Mouse (Mus musculus) bone marrow, adult 2 months (tissue): ENCODE data around the gene AF067063.

Experiments
- CTCF ChIP-seq: fragments of 200-500 bp; IDR thresholded peaks from 2 replicates; pipeline ENCODE4 v1.5.1; 2011; ENCODE audit warnings: low read length, control low read depth; ENCODE audit not compliant: control insufficient read depth, insufficient read depth
- POLR2A ChIP-seq: fragments of 200-500 bp; IDR thresholded peaks from 2 replicates; pipeline ENCODE4 v1.6.1; 2011; ENCODE audit warnings: low read depth, mild to moderate bottlenecking, control low read depth, low read length, borderline replicate concordance; ENCODE audit not compliant: control insufficient read depth

DNA sequence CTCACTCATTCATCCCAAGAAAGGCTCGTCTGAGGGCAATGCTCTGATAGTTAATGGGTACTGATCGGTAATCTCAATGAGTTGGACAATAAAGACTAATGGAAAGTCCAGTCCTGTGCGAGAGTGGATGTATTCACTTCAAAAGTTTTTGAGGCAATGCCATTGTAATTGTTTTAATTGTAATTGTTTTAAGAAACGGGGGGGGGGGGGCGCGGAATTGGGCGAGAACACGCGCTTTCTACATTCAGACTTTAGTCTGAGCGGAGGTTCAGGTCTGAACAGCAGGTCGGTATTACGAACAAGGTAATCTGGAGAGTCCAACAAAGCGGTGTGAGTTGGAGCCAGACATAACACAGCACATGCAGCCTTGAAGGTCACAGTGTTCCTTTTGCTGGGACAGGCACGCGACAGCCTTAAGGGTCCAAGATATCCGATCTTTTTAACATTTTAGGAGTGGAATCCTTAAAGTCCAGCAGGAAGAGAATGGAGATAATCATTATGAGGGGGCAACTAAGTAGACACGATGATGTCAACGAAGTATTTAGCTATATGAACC, 38.4 kb downstream of the AF067063 start:
- TF ChIP-seq CTCF (no peak), POLR2A (no peak)
